Mouse (Mus musculus): ENCODE data around the gene Epor.

Gene Epor

GRCm38 (mm10) chr9:21963417-21963816 is at the start of gene Epor:
Gene Epor (minus strand): TSS chr9:21963506.
- DNase-seq (ENCODE audit: low read depth, low spot score), result peak; percentile 38

GRCm38 (mm10) chr9:22012731-22013130 is 49.4 kb upstream of the Epor start:
- DNase-seq (ENCODE audit: low read depth, low spot score), result no peak

- DNase-seq (ENCODE audit: low read depth, low spot score), result no peak
Observed at GRCm38 (mm10) chr9:22011055-22011454, 47.7 kb upstream of the Epor start.

- DNase-seq (ENCODE audit: low read depth, low spot score), result no peak
Observed at GRCm38 (mm10) chr9:22004546-22004945, 41.2 kb upstream of the Epor start.

- DNase-seq (ENCODE audit: low read depth, low spot score), result no peak
Observed at GRCm38 (mm10) chr9:22003163-22003554, 39.9 kb upstream of the Epor start.

GRCm38 (mm10) chr9:22002194-22003162 is 39.2 kb upstream of the Epor start, which contains the start of the genes Ccdc151 and Prkcsh:
Gene Ccdc151 (minus strand): TSS chr9:22002634.
Gene Prkcsh (plus strand): TSS chr9:22002806.
- DNase-seq (ENCODE audit: low read depth, low spot score), result peak; percentile 100

- no peak for DNase-seq (ENCODE audit: low read depth, low spot score)
Observed at GRCm38 (mm10) chr9:22001633-22002032, 38.3 kb upstream of the Epor start.

- DNase-seq (ENCODE audit: low read depth, low spot score), result no peak
Observed at GRCm38 (mm10) chr9:22000296-22000695, 37.0 kb upstream of the Epor start.

GRCm38 (mm10) chr9:21996178-21996867 is 33.0 kb upstream of the Epor start:
- DNase-seq (ENCODE audit: low read depth, low spot score), result no peak

- DNase-seq (ENCODE audit: low read depth, low spot score), result no peak
Observed at GRCm38 (mm10) chr9:21992227-21992626, 28.9 kb upstream of the Epor start.

GRCm38 (mm10) chr9:21989230-21990110 is 26.2 kb upstream of the Epor start, which contains the start of gene Rgl3:
Gene Rgl3 (minus strand): TSS chr9:21989446.
- no peak for DNase-seq (ENCODE audit: low read depth, low spot score)

- no peak for DNase-seq (ENCODE audit: low read depth, low spot score)
Observed at GRCm38 (mm10) chr9:21988421-21989101, 25.3 kb upstream of the Epor start.

- no peak for DNase-seq (ENCODE audit: low read depth, low spot score)
Observed at GRCm38 (mm10) chr9:21987592-21988342, 24.5 kb upstream of the Epor start.

- DNase-seq (ENCODE audit: low read depth, low spot score), result no peak
Observed at GRCm38 (mm10) chr9:21983911-21984310, 20.6 kb upstream of the Epor start.

GRCm38 (mm10) chr9:21978398-21979128 is 15.3 kb upstream of the Epor start:
- no peak for DNase-seq (ENCODE audit: low read depth, low spot score)

GRCm38 (mm10) chr9:21977972-21978371 is 14.7 kb upstream of the Epor start:
- no peak for DNase-seq (ENCODE audit: low read depth, low spot score)

- no peak for DNase-seq (ENCODE audit: low read depth, low spot score)
Observed at GRCm38 (mm10) chr9:21977331-21977730, 14.0 kb upstream of the Epor start.

GRCm38 (mm10) chr9:21976626-21977175 is 13.4 kb upstream of the Epor start:
- no peak for DNase-seq (ENCODE audit: low read depth, low spot score)

- DNase-seq (ENCODE audit: low read depth, low spot score), result no peak
Observed at GRCm38 (mm10) chr9:21969304-21969703, 6.0 kb upstream of the Epor start.

Data from skeletal muscle tissue, adult 2 months (tissue).